Mouse (Mus musculus): Measurements from ENCODE around the gene Wdr82.

GRCm38 (mm10) chr9:106233953-106234352 is 63.2 kb downstream of the Wdr82 start:
- TF ChIP-seq CTCF (IDR thresholded peaks at IDR 0.05; ENCODE audit: low read depth): no peak
- no peak for TF ChIP-seq EP300 (IDR thresholded peaks at IDR 0.05; ENCODE audit: low read depth)

Measured in heart, postnatal 0 days (tissue).